Comparison of ENCODE assay signal across 8 mouse cellular contexts in genomic region chr1:53823687-53824445, GRCm38 (mm10). TPM values are rescaled to one million over a fixed set of nuclear protein-coding genes. Genes with fewer than 3 reads are reported as not detected.
DNase-seq lines count a peak whose midpoint lies in the region; ATAC-seq lines count a peak whose summit lies in the region.

No protein-coding gene starts in this region.

- no peaks in the 10 kb centered on the region for H3K27me3 ChIP-seq in intestine, embryonic 15.5 days (replicated peaks)
- H3K27me3 ChIP-seq in midbrain, embryonic 13.5 days = peaks cover 28% of the 10 kb centered on the region

- H3K4me3 ChIP-seq in intestine, embryonic 15.5 days (replicated peaks) = peak overlapping the region; percentile 24
- peak overlapping the region; percentile 18; the same call in 1 of the 2 replicates for H3K4me3 ChIP-seq in midbrain, embryonic 13.5 days (replicated peaks)

- H3K4me1 ChIP-seq in intestine, embryonic 15.5 days (replicated peaks) = no peaks in the 10 kb centered on the region
- peaks cover 19% of the 10 kb centered on the region for H3K4me1 ChIP-seq in midbrain, embryonic 13.5 days (replicated peaks)

- H3K27ac ChIP-seq in intestine, embryonic 15.5 days = no peak overlapping the region
- no peak overlapping the region for H3K27ac ChIP-seq in midbrain, embryonic 13.5 days

- peak; percentile 96 for ATAC-seq in granulocyte monocyte progenitor cell, adult 5-6 weeks (replicated peaks; ENCODE audit: poor library complexity, severe bottlenecking)
- peak; percentile 89 for ATAC-seq in intestine, embryonic 15.5 days
- ATAC-seq in midbrain, embryonic 13.5 days = peak; percentile 95

- peak overlapping the region; percentile 52 for H3K4me2 ChIP-seq in intestine, embryonic 15.5 days (replicated peaks)
- H3K4me2 ChIP-seq in midbrain, embryonic 13.5 days (replicated peaks) = peak overlapping the region; percentile 43

- H3K9me3 ChIP-seq in intestine, embryonic 15.5 days = no peaks in the 10 kb centered on the region
- H3K9me3 ChIP-seq in midbrain, embryonic 13.5 days = no peaks in the 10 kb centered on the region

- intact Hi-C loops in left cerebral cortex, postnatal 4 days (cut with DNase I) = no loop called here

- DNase-seq in ES-CJ7 (ENCODE audit: low read depth, low spot score) = peak; percentile 91
- DNase-seq in adrenal gland, postnatal 14 days = peak; percentile 45
- peak; percentile 57 for DNase-seq in left cerebral cortex, postnatal 4 days
- peak; percentile 39 to 60 for DNase-seq in spleen, postnatal 10 days (ENCODE audit: low spot score in 2 of 2)
- no peak for DNase-seq in c-Kit-positive CD71-positive TER-119-positive erythroid progenitor cells, embryonic 14.5 days (ENCODE audit: low spot score)

- H3K9ac ChIP-seq in intestine, embryonic 15.5 days = no peak overlapping the region
- H3K9ac ChIP-seq in midbrain, embryonic 13.5 days (replicated peaks) = no peak overlapping the region

- H3K36me3 ChIP-seq in intestine, embryonic 15.5 days = no peaks in the 10 kb centered on the region
- no peaks in the 10 kb centered on the region for H3K36me3 ChIP-seq in midbrain, embryonic 13.5 days

- WGBS in intestine, embryonic 15.5 days = 7% methylated on average over 10 of the region's 10 CpGs
- WGBS in midbrain, embryonic 13.5 days = 1% methylated on average over 10 of the region's 10 CpGs

RNA-seq across cellular contexts. Expression of gene Stk17b, which starts 38.8 kb away (rescaled TPM):
- total RNA-seq in adrenal gland, postnatal 14 days (2021) = 17.3 and 28.2 TPM in 2 replicates
- total RNA-seq in granulocyte monocyte progenitor cell, adult 5-6 weeks (2014; fragmentation: Nextera tagmentation) = 10.8 and 16.2 TPM in 2 replicates
- total RNA-seq in granulocyte monocyte progenitor cell, adult 5-6 weeks (2017) = 51.3 and 58.9 TPM in 2 replicates
- polyA plus RNA-seq in intestine, embryonic 15.5 days (2015; fragmentation: Nextera tagmentation; extraction: Ambion mirVana) = 13.9 and 15.4 TPM in 2 replicates
- 1 to 10 TPM; 5.4 to 7.0 TPM for total RNA-seq in left cerebral cortex, postnatal 4 days (2021)
- polyA plus RNA-seq in midbrain, embryonic 13.5 days (2015; fragmentation: Nextera tagmentation; extraction: Ambion mirVana) = 5.8 and 7.7 TPM in 2 replicates
